Mouse (Mus musculus) ES-E14 (cell line): ENCODE data around the gene Rbms1. TPM values are rescaled to one million over a fixed set of nuclear protein-coding genes. Genes with fewer than 3 reads are reported as not detected.

ENCODE experiments used
- DNase-seq: peaks from one replicate; pipeline ENCODE4 v3.0.0-alpha.2; 2013; ENCODE audit warnings: low read depth, low spot score
- H3K27ac ChIP-seq: 2 replicates; pipeline ENCODE4 v1.5.1; 2012; ENCODE audit warnings: low read depth, mild to moderate bottlenecking, low read length, moderate library complexity, mixed read lengths; ENCODE audit not compliant: poor library complexity, insufficient read depth, severe bottlenecking
- H3K36me3 ChIP-seq: 2 replicates; pipeline ENCODE4 v1.6.1; 2012; ENCODE audit warnings: mild to moderate bottlenecking, low read length, moderate library complexity, mixed read lengths; ENCODE audit not compliant: control insufficient read depth, poor library complexity, insufficient read depth, severe bottlenecking
- H3K4me1 ChIP-seq, 2 experiments: fragments of 150-350 bp in 1 of 2; sonication (generic) in 1 of 2; 2 replicates each; pipeline ENCODE4 v1.6.1; 2012; ENCODE audit warnings: low read length in 2 of 2, mild to moderate bottlenecking in 1 of 2, mixed read lengths in 1 of 2; ENCODE audit not compliant: control insufficient read depth in 2 of 2, insufficient read depth in 2 of 2, poor library complexity in 1 of 2
- H3K4me3 ChIP-seq, 2 experiments: fragments of 150-350 bp in 1 of 2; sonication (generic) in 1 of 2; 2 replicates each; pipeline ENCODE4 v1.5.1; 2012; ENCODE audit warnings: low read length in 2 of 2, low read depth in 1 of 2, mild to moderate bottlenecking in 1 of 2, mixed read lengths in 1 of 2; ENCODE audit not compliant: insufficient read depth in 1 of 2, poor library complexity in 1 of 2, severe bottlenecking in 1 of 2
- H3K9ac ChIP-seq: 2 replicates; pipeline ENCODE4 v1.6.1; 2012; ENCODE audit warnings: low read depth, mild to moderate bottlenecking, low read length, mixed read lengths; ENCODE audit not compliant: poor library complexity, insufficient read depth, severe bottlenecking
- H3K9me3 ChIP-seq: fragments of 150-350 bp; sonication (generic); 2 replicates; pipeline ENCODE4 v1.6.1; 2012; ENCODE audit warnings: low read depth, mild to moderate bottlenecking, low read length; ENCODE audit not compliant: control insufficient read depth, insufficient read depth
- CHD2 ChIP-seq: IDR thresholded peaks from 2 replicates; pipeline ENCODE4 v1.6.1; 2014; ENCODE audit warnings: mild to moderate bottlenecking, low read depth, low read length, inconsistent platforms
- HCFC1 ChIP-seq: IDR thresholded peaks from 2 replicates; pipeline ENCODE4 v1.6.1; 2012; ENCODE audit warnings: low read length, inconsistent platforms, borderline replicate concordance; ENCODE audit not compliant: insufficient read depth
- MAFK ChIP-seq: IDR thresholded peaks from 2 replicates; pipeline ENCODE4 v1.6.1; 2014; ENCODE audit warnings: mild to moderate bottlenecking, low read depth, low read length, inconsistent platforms; ENCODE audit not compliant: insufficient read depth
- ZC3H11A ChIP-seq: IDR thresholded peaks from 2 replicates; pipeline ENCODE4 v1.6.1; 2012; ENCODE audit warnings: low read depth, mild to moderate bottlenecking, inconsistent platforms, low read length, borderline replicate concordance
- ZNF384 ChIP-seq: IDR thresholded peaks from 2 replicates; pipeline ENCODE4 v1.6.1; 2012; ENCODE audit warnings: low read depth, low read length, inconsistent platforms
- in situ Hi-C, 2 experiments: fragments of 600-800 bp; cut with MboI; formaldehyde crosslinking; loops; one replicate each; pipeline ENCODE4 v1.15.1; 2025; ENCODE audit warnings: low sequenced_read_pairs in 2 of 2, inconsistent platforms in 1 of 2; ENCODE audit not compliant: unreplicated experiment in 2 of 2
- total RNA-seq: library from RNA; depleted of rRNA; stranded (reverse); fragments of 300-350 nt; gene quantifications from 2 replicates; pipeline ENCODE4 v1.2.3, GENCODE M21; 2012

The Rbms1 gene
- total RNA-seq, 1 experiment, result 45.6 TPM

GRCm38 (mm10) chr2:60851898-60852297 lies 111.1 kb downstream of the Rbms1 start:
- no peak for DNase-seq
- H3K27ac ChIP-seq, result no peak overlapping the region

GRCm38 (mm10) chr2:60851057-60851718 lies 111.8 kb downstream of the Rbms1 start:
- H3K9me3 ChIP-seq, result no peaks in the 10 kb centered on the region

More at GRCm38 (mm10) chr2:60851898-60852297, 111.1 kb downstream of the Rbms1 start:
- H3K9me3 ChIP-seq, result no peaks in the 10 kb centered on the region
- H3K4me1 ChIP-seq, result no peaks in the 10 kb centered on the region; a peak in 1 of 4 replicates
- H3K36me3 ChIP-seq, result no peaks in the 10 kb centered on the region
- in situ Hi-C loops, result no loop called here
- no peak for TF ChIP-seq HCFC1
- TF ChIP-seq ZNF384, result no peak
- TF ChIP-seq ZC3H11A, result no peak
- no peak for TF ChIP-seq CHD2
- no peak for TF ChIP-seq MAFK
- no peak overlapping the region for H3K9ac ChIP-seq
- H3K4me3 ChIP-seq, result no peak overlapping the region

GRCm38 (mm10) chr2:60848478-60848877 lies 114.5 kb downstream of the Rbms1 start:
- no peaks in the 10 kb centered on the region for H3K36me3 ChIP-seq
- no peak for TF ChIP-seq ZNF384
- TF ChIP-seq CHD2, result no peak
- TF ChIP-seq ZC3H11A, result no peak
- H3K9ac ChIP-seq, result no peak overlapping the region
- H3K27ac ChIP-seq, result no peak overlapping the region
- in situ Hi-C loops, result no loop called here
- H3K4me1 ChIP-seq, result no peaks in the 10 kb centered on the region
- H3K4me3 ChIP-seq, result no peak overlapping the region
- no peaks in the 10 kb centered on the region for H3K9me3 ChIP-seq
- no peak for DNase-seq

More at GRCm38 (mm10) chr2:60851057-60851718, 111.8 kb downstream of the Rbms1 start:
- DNase-seq, result no peak
- Histone ChIP-seq H3K4me3 (no peak overlapping the region), H3K27ac (no peak overlapping the region), H3K9ac (0 out of 2 replicates have a peak overlapping the region, but pooled peaks have one; percentile 11), H3K36me3 (no peaks in the 10 kb centered on the region), H3K4me1 (no peaks in the 10 kb centered on the region; a peak in 1 of 4 replicates)
- TF ChIP-seq MAFK (peak; percentile 90), ZC3H11A (no peak), HCFC1 (no peak), CHD2 (no peak), ZNF384 (no peak)
- in situ Hi-C loops, result no loop called here

- Histone ChIP-seq H3K9me3 (no peaks in the 10 kb centered on the region), H3K36me3 (no peaks in the 10 kb centered on the region), H3K27ac (no peak overlapping the region), H3K9ac (no peak overlapping the region), H3K4me3 (no peak overlapping the region), H3K4me1 (peaks cover 0 to under 1% of the 10 kb centered on the region in 2 experiments; a peak in 1 of 4 replicates)
- in situ Hi-C loops, result no loop called here
- no peak for TF ChIP-seq HCFC1
- TF ChIP-seq ZNF384, result no peak
- TF ChIP-seq CHD2, result no peak
- no peak for DNase-seq
These were observed 115.0 kb downstream of the Rbms1 start for GRCm38 (mm10) chr2:60847984-60848383.

GRCm38 (mm10) chr2:60845316-60845894 lies 117.6 kb downstream of the Rbms1 start:
- Histone ChIP-seq H3K9me3 (no peaks in the 10 kb centered on the region), H3K9ac (no peak overlapping the region), H3K36me3 (no peaks in the 10 kb centered on the region), H3K27ac (no peak overlapping the region), H3K4me1 (peaks cover 0 to 4% of the 10 kb centered on the region in 2 experiments; a peak in 1 of 4 replicates), H3K4me3 (no peak overlapping the region)
- no peak for DNase-seq
- no peak for TF ChIP-seq ZC3H11A
- no peak for TF ChIP-seq MAFK
- no peak for TF ChIP-seq ZNF384
- no peak for TF ChIP-seq HCFC1
- no peak for TF ChIP-seq CHD2
- in situ Hi-C loops, result no loop called here
